Mouse (Mus musculus): ENCODE data around the gene Sqor. TPM values are rescaled to one million over a fixed set of nuclear protein-coding genes. Genes with fewer than 3 reads are reported as not detected.

Sqor gene
- polyA plus RNA-seq, 1 experiment from 2014 or later = 3.6 TPM

Other genes starting within 250 kb of the Sqor start
- gene Gatm, start 153.9 kb upstream of the Sqor start, polyA plus RNA-seq (2016; fragmentation: Nextera tagmentation; extraction: Ambion mirVana) = 23.3 and 23.8 TPM in 2 replicates
- 0.26 and 0.43 TPM in 2 replicates for gene AA467197, start 128.3 kb upstream of the Sqor start, polyA plus RNA-seq (2016; fragmentation: Nextera tagmentation; extraction: Ambion mirVana)
- gene Slc30a4, start 62.6 kb upstream of the Sqor start, polyA plus RNA-seq (2016; fragmentation: Nextera tagmentation; extraction: Ambion mirVana) = 6.6 and 7.5 TPM in 2 replicates
- gene Bloc1s6, start 26.7 kb upstream of the Sqor start, polyA plus RNA-seq (2016; fragmentation: Nextera tagmentation; extraction: Ambion mirVana) = 74.2 and 78.7 TPM in 2 replicates